Mouse (Mus musculus) heart, embryonic 13.5 days (tissue): ENCODE results near the gene Vmn2r87. TPM values are rescaled to one million over a fixed set of nuclear protein-coding genes. Genes with fewer than 3 reads are reported as not detected.
A peak's percentile ranks its signal among the peaks of the same experiment; 100 is the strongest.
"Not testable (repeated sequence)": the region's sequence is repeated elsewhere in the genome, so short reads cannot be mapped to it uniquely, and the experiment has no call there.

Experiments
- ATAC-seq: fragments of 200-750 bp; cut with Nextera tagmentation; 2 replicates; pipeline ENCODE4 v1.8.0; 2017; ENCODE audit warnings: moderate TSS enrichment; ENCODE audit not compliant: insufficient number of reproducible peaks, low FRiP score, low TSS enrichment; ENCODE audit errors: extremely low read depth
- H3K27ac ChIP-seq: fragments of 300-500 bp; sonication (generic); replicated peaks from 2 replicates; pipeline ENCODE4 v1.5.1; 2015; ENCODE audit warnings: moderate library complexity, mild to moderate bottlenecking, inconsistent platforms
- H3K27me3 ChIP-seq: fragments of 300-500 bp; sonication (generic); replicated peaks from 2 replicates; pipeline ENCODE4 v1.6.1; 2015; ENCODE audit warnings: mild to moderate bottlenecking, inconsistent platforms
- H3K36me3 ChIP-seq: fragments of 300-500 bp; sonication (generic); 2 replicates; pipeline ENCODE4 v1.6.1; 2015; ENCODE audit warnings: mild to moderate bottlenecking, inconsistent platforms
- H3K4me1 ChIP-seq: fragments of 300-500 bp; sonication (generic); 2 replicates; pipeline ENCODE4 v1.6.1; 2015; ENCODE audit warnings: inconsistent platforms
- H3K4me2 ChIP-seq: fragments of 300-500 bp; sonication (generic); 2 replicates; pipeline ENCODE4 v1.6.1; 2015; ENCODE audit warnings: inconsistent platforms, mild to moderate bottlenecking, moderate library complexity
- H3K4me3 ChIP-seq: fragments of 300-500 bp; sonication (generic); 2 replicates; pipeline ENCODE4 v1.5.1; 2015; ENCODE audit warnings: moderate library complexity, mild to moderate bottlenecking, inconsistent platforms
- H3K9ac ChIP-seq: fragments of 300-500 bp; sonication (generic); 2 replicates; pipeline ENCODE4 v1.6.1; 2015; ENCODE audit warnings: inconsistent platforms, mild to moderate bottlenecking, moderate library complexity
- H3K9me3 ChIP-seq: fragments of 300-500 bp; sonication (generic); 2 replicates; pipeline ENCODE4 v1.6.1; 2016; ENCODE audit warnings: inconsistent platforms
- WGBS: fragments of 180-500 bp; shearing (Covaris S2); methylation state at CpG from one replicate; pipeline ENCODE4 v1.1.7; 2015; ENCODE audit warnings: mixed read lengths; 5-methylcytosine and 5-hydroxymethylcytosine counted together
- polyA plus RNA-seq: library from polyadenylated mRNA; unstranded; fragments of >200 nt; fragmentation: Nextera tagmentation; extraction: Ambion mirVana; gene quantifications from 2 replicates; pipeline ENCODE4 v1.2.1, GENCODE M21; 2015

The Vmn2r87 gene
- not detected in 2 replicates for polyA plus RNA-seq

DNA sequence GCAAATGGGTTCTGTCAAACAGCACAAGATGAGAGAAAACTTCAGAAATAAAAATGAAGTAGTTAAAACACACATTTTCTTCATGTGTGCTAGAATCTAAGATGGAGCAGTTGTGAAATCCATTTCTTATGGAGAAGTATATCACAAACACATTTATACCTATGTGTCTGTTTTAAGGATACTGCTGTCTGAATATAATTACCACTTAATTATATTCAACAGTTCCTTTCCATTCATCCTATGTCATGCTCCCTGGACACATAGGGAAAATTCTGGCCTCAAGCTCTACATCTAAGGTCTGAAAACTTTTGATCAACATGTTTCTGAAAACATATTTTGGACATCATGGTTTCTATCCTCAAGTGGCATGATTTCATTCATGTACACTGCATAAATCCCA lies at the start of gene Vmn2r87:
TSS of gene Vmn2r87 (minus strand) at position 101 of the 400 bp plus-strand sequence.
- Histone ChIP-seq H3K27me3 (no peaks in the 10 kb centered on the region), H3K36me3 (no peaks in the 10 kb centered on the region), H3K9me3 (no peaks in the 10 kb centered on the region), H3K4me3 (no peak within 1 kb of the TSS), H3K4me2 (no peak within 1 kb of the TSS), H3K9ac (no peak within 1 kb of the TSS), H3K27ac (no peak within 1 kb of the TSS), H3K4me1 (no peaks in the 10 kb centered on the region)
- no peak for ATAC-seq

DNA sequence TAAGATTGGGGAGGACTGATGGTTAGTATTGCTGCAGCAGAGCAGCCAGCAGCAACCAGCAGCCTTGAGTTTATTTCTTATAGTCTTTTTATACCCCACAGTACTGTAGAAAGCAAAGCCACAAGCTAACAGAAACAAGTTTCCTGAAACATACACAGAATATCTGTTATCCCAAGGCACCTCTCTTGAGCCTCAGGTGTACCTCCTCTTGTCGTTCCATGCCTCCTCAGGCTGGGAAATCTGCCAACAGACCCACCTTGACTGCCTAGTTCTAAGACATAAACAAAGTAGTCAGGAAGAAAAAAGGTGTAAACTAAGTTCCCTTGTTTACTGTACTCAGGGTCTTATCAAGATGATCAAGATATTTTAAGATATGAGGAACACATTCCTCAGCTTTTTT lies 47.1 kb upstream of the Vmn2r87 start:
- not testable (repeated sequence) for H3K4me2 ChIP-seq, H3K9me3 ChIP-seq, H3K27me3 ChIP-seq, H3K27ac ChIP-seq, H3K36me3 ChIP-seq, H3K9ac ChIP-seq, ATAC-seq, H3K4me3 ChIP-seq, H3K4me1 ChIP-seq
- 62% methylated on average over 1 of the region's 1 CpGs for WGBS

DNA sequence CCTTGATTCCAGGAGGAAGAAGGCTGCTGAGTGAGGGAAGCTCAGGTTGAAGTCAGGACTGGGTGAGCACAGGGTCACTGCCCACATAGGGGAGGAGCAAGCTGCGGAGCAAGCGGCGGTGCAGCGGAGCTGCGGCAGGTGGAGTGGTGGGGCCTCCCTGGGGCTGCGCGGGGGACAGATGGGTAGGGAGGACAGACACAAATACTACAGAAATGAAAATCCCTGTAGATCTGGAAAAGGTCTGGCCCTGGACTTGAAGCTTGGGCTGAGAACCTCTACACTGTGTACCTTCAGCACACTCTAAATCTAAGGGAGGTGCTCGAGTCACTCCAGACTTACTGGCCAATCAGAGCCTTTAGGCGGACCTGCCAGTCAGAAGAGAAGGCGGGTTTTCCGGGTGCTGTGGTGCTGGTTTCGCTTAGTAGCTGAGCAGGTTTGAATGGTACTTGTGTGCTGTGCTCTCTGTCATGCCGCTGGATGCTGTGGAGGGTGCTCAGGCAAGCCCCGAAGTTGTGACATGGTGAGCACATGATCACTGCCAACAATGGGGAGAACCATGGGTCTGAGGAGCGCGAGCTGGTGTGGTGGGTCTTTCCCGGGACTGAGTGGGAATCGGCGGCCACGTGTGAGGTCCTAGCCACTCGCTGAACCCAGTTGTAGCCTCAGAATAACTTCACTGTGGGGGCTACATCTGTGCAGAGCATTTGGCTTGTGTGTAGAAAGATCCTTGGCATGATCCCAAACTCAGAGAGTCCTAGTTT lies 44.9 kb upstream of the Vmn2r87 start:
- H3K36me3 ChIP-seq, H3K4me1 ChIP-seq, H3K9me3 ChIP-seq, H3K27me3 ChIP-seq: not testable (repeated sequence)
- H3K9ac ChIP-seq, result peak overlapping the region; percentile 82
- WGBS, result 3% methylated on average over 21 of the region's 21 CpGs
- H3K27ac ChIP-seq, result 0 out of 2 replicates have a peak overlapping the region, but pooled peaks have one; percentile 42
- H3K4me3 ChIP-seq, result peak overlapping the region; percentile 68
- peak overlapping the region; percentile 74 for H3K4me2 ChIP-seq
- peak; percentile 90 for ATAC-seq

DNA sequence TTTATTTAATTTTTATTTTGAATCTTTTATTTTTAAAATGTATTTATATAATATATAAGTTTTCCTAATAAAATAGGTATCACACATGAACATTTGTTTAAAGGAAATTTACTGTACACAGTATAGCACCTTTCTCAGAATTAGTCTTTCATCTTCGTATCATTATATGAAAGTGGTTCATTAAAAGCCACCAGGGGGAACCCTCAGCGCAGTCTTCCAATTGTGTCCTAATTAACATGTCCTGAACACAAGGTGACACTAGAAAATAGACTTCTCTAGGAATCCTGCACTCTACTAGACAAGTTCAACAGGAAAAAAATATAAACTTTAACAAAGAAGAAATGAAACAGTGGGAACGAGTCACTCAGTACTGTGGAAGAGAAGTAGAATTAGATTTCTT lies 38.9 kb upstream of the Vmn2r87 start:
- H3K9me3 ChIP-seq, result no peaks in the 10 kb centered on the region
- no peaks in the 10 kb centered on the region for H3K27me3 ChIP-seq
- 59% methylated on average over 3 of the region's 3 CpGs for WGBS
- H3K9ac ChIP-seq, result no peak overlapping the region
- no peak for ATAC-seq
- H3K36me3 ChIP-seq, result no peaks in the 10 kb centered on the region
- no peak overlapping the region for H3K4me3 ChIP-seq
- no peak overlapping the region for H3K4me2 ChIP-seq
- no peaks in the 10 kb centered on the region for H3K4me1 ChIP-seq
- no peak overlapping the region for H3K27ac ChIP-seq

- Histone ChIP-seq H3K4me1 (no peaks in the 10 kb centered on the region), H3K27me3 (no peaks in the 10 kb centered on the region)
- no peak for ATAC-seq
These were observed 30.7 kb upstream of the Vmn2r87 start for GRCm38 (mm10) chr10:130527926-130528325.

DNA sequence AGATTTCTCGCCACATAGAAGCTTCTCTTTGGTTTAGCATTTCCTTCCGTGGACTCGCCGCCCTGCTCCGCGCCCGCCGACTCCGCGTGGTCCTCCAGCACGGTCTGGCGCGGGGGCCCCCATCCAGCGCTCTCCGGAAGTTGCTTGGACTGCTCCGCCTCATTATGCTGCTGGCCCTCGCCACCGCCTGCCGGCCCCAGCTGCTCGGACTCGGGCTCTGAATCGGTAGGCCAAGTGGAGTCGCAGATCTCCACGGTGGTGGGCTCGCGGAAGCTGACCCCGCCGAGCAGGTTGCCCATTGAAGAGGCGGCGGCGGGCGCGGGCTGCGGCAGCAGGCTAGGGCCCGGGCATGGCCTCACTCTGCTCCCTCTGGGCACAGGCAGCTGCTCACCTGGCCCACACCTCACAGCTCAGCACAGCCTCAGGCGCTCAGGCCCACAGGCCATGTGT lies 26.9 kb downstream of the Vmn2r87 start:
- WGBS, result 3% methylated on average over 35 of the region's 36 CpGs
- Histone ChIP-seq H3K4me3 (peak overlapping the region; percentile 61), H3K27ac (no peak overlapping the region), H3K27me3 (0 out of 2 replicates have a peak, but pooled peaks cover 3% of the 10 kb centered on the region), H3K9ac (peak overlapping the region; percentile 80), H3K9me3 (no peaks in the 10 kb centered on the region), H3K4me2 (peak overlapping the region; percentile 87), H3K4me1 (no peaks in the 10 kb centered on the region), H3K36me3 (no peaks in the 10 kb centered on the region)
- ATAC-seq, result peak; percentile 51; the same call in 1 of the 2 replicates

More at GRCm38 (mm10) chr10:130527926-130528325, 30.7 kb upstream of the Vmn2r87 start:
- H3K9ac ChIP-seq, result no peak overlapping the region
- H3K4me2 ChIP-seq, result no peak overlapping the region
- 0 out of 2 replicates have a peak, but pooled peaks cover 4% of the 10 kb centered on the region for H3K9me3 ChIP-seq
- no peaks in the 10 kb centered on the region for H3K36me3 ChIP-seq
- no peak overlapping the region for H3K27ac ChIP-seq
- H3K4me3 ChIP-seq, result no peak overlapping the region
- 34% methylated on average over 10 of the region's 10 CpGs for WGBS

DNA sequence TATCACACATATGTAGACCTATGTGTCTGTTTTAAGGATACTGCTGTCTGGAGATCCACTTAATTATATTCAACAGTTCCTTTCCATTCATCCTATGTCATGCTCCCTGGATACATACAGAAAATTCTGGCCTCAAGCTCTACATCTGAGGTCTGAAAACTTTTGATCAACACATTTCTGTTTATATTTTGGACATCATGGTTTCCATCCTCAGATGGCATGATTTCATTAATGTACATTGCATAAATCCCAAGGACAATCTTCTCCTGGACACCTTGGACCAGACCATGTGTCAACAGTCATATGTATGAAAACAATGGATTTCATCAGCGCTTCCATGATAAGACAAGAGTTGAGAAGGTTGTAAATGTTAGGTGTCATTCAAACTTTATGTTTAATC lies 41.2 kb downstream of the Vmn2r87 start, which contains the start of gene Vmn2r86:
TSS of gene Vmn2r86 (minus strand) at position 101 of the 400 bp plus-strand sequence.
- ATAC-seq, H3K4me2 ChIP-seq, H3K27ac ChIP-seq, H3K27me3 ChIP-seq, H3K36me3 ChIP-seq, H3K9ac ChIP-seq, H3K9me3 ChIP-seq, H3K4me3 ChIP-seq, H3K4me1 ChIP-seq: not testable (repeated sequence)
- 60% methylated on average over 1 of the region's 1 CpGs for WGBS

- 77% methylated on average over 21 of the region's 21 CpGs for WGBS
- H3K36me3 ChIP-seq, result no peaks in the 10 kb centered on the region
- H3K27ac ChIP-seq, result no peak overlapping the region
- H3K27me3 ChIP-seq, result no peaks in the 10 kb centered on the region
- no peak overlapping the region for H3K4me2 ChIP-seq
- no peak for ATAC-seq
- no peaks in the 10 kb centered on the region for H3K4me1 ChIP-seq
- no peaks in the 10 kb centered on the region for H3K9me3 ChIP-seq
- H3K4me3 ChIP-seq, result no peak overlapping the region
- no peak overlapping the region for H3K9ac ChIP-seq
These were observed 52.4 kb downstream of the Vmn2r87 start for GRCm38 (mm10) chr10:130444776-130445175.

- WGBS, result 75% methylated on average over 11 of the region's 11 CpGs
- not testable (repeated sequence) for H3K27me3 ChIP-seq, H3K4me2 ChIP-seq, H3K27ac ChIP-seq, H3K4me1 ChIP-seq, H3K9ac ChIP-seq, H3K9me3 ChIP-seq, ATAC-seq, H3K4me3 ChIP-seq, H3K36me3 ChIP-seq
These were observed 62.9 kb downstream of the Vmn2r87 start for GRCm38 (mm10) chr10:130434185-130434898.

DNA sequence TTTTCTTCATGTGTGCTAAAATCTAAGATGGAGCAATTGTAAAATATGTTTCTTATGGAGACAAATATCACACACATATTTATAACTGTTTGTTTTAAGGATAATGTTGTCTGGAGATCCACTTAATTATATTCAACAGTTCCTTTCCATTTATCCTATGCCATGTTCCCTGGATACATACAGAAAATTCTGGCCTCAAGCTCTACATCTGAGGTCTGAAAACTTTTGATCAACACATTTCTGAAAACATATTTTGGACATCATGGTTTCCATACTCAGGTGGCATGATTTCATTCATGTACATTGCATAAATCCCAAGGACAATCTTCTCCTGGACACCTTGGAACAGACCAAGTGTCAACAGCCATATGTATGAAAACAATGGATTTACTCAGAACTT lies 67.6 kb downstream of the Vmn2r87 start, which contains the start of gene Vmn2r85:
TSS of gene Vmn2r85 (minus strand) at position 101 of the 400 bp plus-strand sequence.
- not testable (repeated sequence) for H3K27me3 ChIP-seq, H3K27ac ChIP-seq, H3K36me3 ChIP-seq, H3K4me2 ChIP-seq, ATAC-seq, H3K4me1 ChIP-seq, H3K9ac ChIP-seq, H3K9me3 ChIP-seq, H3K4me3 ChIP-seq

- H3K4me3 ChIP-seq, H3K27me3 ChIP-seq, ATAC-seq, H3K36me3 ChIP-seq, H3K4me1 ChIP-seq, H3K27ac ChIP-seq, H3K4me2 ChIP-seq, H3K9ac ChIP-seq, H3K9me3 ChIP-seq: not testable (repeated sequence)
- WGBS, result 60% methylated on average over 2 of the region's 2 CpGs
These were observed 74.8 kb downstream of the Vmn2r87 start for GRCm38 (mm10) chr10:130422368-130422767.
